Mouse (Mus musculus): ENCODE measurements around the gene Elp6. TPM values are rescaled to one million over a fixed set of nuclear protein-coding genes. Genes with fewer than 3 reads are reported as not detected.
A peak's percentile ranks its signal among the peaks of the same experiment; 100 is the strongest.

Elp6 gene
- 11.1 and 12.2 TPM in 2 replicates for polyA plus RNA-seq (2012; rRNA removed)

GRCm38 (mm10) chr9:110304969-110305651 is at the start of gene Elp6:
TSS of gene Elp6 (plus strand) at chr9:110305173.
- peak; percentile 83 for DNase-seq (ENCODE audit: low spot score)

GRCm38 (mm10) chr9:110255407-110256019 is 49.5 kb upstream of the Elp6 start:
- DNase-seq (ENCODE audit: low spot score): no peak

DNA sequence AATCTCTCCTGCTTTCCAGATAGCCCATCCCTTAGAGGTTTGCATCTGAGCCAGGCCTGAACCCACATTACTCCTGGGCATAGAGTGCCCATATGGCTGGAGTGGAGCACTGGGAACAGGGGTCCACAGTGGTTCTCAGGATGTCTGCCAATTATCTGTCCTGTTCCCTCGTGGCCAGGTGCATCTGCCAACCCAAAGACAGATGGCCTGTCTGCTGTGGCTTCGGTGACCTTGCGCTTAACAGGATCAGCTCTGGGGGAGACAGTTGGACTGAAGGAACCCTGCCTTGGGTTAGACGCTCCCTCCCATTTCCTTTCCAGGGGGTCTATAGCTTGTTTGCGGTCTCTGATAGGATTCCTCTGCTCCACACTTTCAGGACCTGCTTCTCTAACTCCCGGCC is 46.3 kb upstream of the Elp6 start:
- DNase-seq (ENCODE audit: low spot score): no peak

- DNase-seq (ENCODE audit: low spot score): no peak
Observed at GRCm38 (mm10) chr9:110259118-110259517, 45.9 kb upstream of the Elp6 start.

GRCm38 (mm10) chr9:110263181-110263580 is 41.8 kb upstream of the Elp6 start:
- DNase-seq (ENCODE audit: low spot score): no peak

GRCm38 (mm10) chr9:110264991-110265390 is 40.0 kb upstream of the Elp6 start:
- no peak for DNase-seq (ENCODE audit: low spot score)

DNA sequence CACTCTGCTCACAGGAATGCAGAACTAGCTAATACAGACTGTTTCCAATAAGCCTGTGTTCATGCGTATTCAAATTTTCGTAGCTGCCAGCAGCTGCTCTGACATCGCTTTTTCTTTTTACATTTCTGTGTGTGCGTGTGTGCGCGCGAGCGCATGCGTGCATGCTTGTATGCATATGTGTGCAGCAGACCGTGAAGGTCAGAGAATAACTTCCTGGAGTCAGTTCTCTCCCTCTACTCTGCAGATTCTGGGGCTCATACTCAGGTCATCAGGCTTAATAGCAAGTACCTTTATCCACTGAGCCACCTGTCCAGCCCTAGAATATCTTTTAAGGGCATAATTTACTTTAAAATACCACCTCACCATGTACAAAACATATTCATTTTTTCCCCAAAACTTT is 36.6 kb upstream of the Elp6 start:
- DNase-seq (ENCODE audit: low spot score): no peak

DNA sequence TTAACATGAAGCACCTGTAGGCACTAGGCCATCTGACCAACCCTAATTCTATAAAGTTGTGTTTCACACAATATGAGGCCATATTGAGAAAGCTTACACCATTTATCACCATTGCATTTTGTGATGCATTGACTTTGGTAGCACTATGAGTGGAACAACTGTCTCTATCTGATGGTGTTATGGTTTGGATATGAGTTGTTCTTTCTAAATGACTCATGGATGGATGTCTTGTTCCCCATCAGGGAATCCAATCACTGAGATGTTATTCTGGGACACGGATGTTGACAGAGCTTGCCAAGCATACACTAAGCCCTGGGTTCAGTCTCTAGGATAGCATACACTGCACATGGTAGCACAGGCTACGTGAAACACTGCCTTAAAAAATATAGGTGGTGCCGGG is 32.6 kb upstream of the Elp6 start:
- DNase-seq (ENCODE audit: low spot score): no peak

DNA sequence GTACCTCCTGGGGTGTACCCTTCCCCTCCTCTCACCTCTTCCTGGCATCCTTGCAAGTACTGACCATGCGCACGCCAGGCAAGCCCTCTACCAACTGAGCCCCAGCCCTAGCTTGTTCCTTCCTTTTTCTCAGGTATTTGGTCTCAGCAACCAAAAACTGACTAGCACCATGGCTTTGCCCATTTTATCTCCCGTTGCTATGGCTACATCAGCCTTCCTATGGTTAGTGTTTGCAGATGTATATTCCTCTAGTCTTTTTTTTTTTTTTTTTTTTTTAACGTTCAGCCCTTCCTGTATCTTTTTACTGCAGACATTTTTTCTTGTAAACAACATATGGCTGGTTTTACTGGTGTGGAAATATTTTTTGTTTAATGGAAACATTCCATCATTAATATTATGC is 31.5 kb upstream of the Elp6 start:
- DNase-seq (ENCODE audit: low spot score): no peak

DNA sequence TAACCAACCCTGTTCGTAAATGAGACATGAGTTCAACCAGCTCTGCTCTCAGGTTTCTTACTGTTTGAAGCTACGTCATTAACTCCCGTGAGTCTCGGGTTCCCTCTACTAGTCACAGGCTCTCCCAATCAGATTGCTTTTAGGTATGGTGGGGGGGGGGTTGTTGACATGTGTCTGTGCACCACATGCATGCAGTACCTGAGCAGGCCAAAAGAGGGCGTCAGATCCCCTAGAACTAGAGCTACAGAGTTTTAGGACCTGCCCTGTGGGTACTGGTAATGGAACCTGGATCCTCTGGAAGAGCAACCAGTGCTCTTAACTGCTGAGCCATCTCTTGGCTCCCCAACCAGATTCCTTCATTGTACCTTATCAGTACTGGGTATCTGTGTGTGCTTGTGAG is 29.1 kb upstream of the Elp6 start:
- DNase-seq (ENCODE audit: low spot score): no peak

- DNase-seq (ENCODE audit: low spot score): no peak
Observed at GRCm38 (mm10) chr9:110277431-110277881, 27.5 kb upstream of the Elp6 start.

- DNase-seq (ENCODE audit: low spot score): no peak
Observed at GRCm38 (mm10) chr9:110284075-110284697, 20.8 kb upstream of the Elp6 start.

DNA sequence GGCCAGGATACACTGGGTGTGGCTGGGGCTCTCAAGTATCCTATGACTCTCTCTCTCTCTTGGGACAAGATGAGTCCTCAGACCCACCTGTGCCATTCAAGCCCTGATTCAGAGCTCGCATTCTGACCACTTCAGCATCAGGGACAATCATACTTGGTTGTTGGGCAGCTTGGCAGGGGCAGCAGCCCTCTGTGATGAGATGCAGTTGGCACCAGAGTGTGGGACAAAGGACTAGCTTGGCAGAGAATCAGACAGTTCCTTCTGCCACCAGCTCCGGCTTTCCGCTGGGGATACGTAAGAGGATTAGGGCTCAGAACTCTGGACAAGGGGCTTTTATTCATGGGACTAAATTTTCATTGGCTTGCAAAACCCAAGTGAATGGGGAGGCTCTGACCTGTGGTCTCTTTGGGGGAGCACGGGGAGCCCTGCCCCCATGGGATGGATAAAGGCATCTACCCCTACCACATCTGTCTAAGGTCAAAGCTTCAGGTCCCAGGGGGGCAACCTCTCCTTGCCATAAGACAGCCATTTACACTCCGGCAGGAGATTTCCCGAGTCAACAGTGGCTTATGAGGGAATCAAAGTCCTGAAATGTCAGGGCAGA is 17.6 kb upstream of the Elp6 start:
- no peak for DNase-seq (ENCODE audit: low spot score)

GRCm38 (mm10) chr9:110293254-110293718 is 11.7 kb upstream of the Elp6 start:
- DNase-seq (ENCODE audit: low spot score): no peak

- no peak for DNase-seq (ENCODE audit: low spot score)
Observed at GRCm38 (mm10) chr9:110293873-110294415, 11.0 kb upstream of the Elp6 start.

DNA sequence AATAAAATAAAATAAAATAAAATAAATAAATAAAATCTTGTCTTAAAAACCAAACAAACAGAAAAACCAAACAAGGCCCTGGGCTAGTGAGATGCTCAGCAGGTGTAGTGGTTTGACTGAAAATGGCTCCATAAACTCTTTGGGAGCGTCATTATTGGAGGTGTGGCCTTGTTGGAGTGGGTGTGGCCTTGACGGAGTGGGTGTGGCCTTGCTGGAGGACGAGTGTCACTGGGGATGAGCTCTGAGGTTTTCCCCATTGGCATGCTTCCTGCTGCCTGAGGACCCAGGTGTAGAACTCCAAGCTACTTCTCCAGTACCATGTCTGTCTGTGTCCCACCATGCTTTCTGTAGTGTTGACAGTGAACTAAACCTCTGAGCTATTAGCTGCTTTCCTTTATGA is 10.2 kb upstream of the Elp6 start:
- DNase-seq (ENCODE audit: low spot score): no peak

- DNase-seq (ENCODE audit: low spot score): peak; percentile 48
Observed at GRCm38 (mm10) chr9:110296867-110297627, 7.9 kb upstream of the Elp6 start.

- no peak for DNase-seq (ENCODE audit: low spot score)
Observed at GRCm38 (mm10) chr9:110304516-110304915, 457 bp upstream of the Elp6 start.

DNA sequence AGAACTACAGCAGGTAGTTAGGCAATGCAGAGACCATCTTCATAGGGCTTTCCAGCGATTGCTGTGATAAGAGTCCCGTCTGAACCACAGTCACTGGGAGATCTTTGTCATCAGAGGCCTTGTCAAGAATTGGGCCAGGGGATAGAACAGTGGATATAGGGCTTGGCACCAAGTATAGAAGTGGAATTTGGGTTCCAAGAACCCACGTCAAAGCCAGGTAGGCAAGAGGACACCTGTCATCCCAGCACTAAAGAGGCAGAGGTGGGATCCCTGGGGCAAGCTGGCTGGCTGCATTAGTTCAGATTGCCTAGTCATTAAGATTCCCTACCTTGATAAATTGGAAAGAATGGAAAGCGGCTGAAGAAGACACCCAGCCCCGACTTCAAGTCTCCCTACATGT is 1.4 kb downstream of the Elp6 start:
- no peak for DNase-seq (ENCODE audit: low spot score)

- DNase-seq (ENCODE audit: low spot score): no peak
Observed at GRCm38 (mm10) chr9:110314706-110315105, 9.7 kb downstream of the Elp6 start.

DNA sequence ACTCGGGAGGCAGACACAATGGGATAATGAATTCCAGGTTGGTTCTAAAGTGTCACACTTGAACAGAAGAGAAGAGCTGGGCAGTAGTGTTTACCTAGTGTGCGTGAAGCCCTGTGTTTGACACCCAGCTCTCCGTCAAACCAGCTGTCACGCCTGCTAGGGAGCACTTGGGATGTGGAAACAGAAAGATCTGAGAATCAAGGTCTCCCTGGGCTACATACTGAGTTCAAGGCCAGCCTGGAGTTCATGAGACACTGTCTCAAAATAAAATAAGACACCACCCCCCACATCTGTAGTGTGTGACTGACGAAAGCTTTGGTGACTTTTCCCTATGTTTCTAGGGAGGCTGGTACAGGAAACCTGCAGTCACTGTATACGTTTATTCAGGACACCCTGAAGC is 10.4 kb downstream of the Elp6 start:
- no peak for DNase-seq (ENCODE audit: low spot score)

DNA sequence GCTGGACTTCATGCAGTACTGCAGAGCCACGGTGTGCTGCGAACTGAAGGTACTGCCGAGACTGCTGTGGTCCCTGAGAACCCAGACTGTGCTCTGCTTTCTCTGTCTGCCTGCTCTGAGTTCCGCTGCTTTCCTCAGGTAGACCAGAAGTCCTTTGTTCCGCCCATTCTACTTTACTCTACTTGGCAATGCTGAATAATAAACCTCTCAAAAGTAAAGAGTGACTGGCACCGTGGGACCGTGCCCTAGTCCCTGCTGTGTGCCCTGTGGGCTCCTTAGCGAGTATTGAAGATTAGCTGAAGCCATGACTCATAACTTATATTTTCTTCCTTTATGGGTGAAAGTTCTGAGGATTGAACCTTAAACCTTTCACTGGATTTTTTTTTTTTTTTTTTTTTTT is 10.9 kb downstream of the Elp6 start:
- DNase-seq (ENCODE audit: low spot score): no peak

Measured in urinary bladder, adult 2 months (tissue).